Mouse (Mus musculus): Measurements from ENCODE around the gene Mgrn1. TPM values are rescaled to one million over a fixed set of nuclear protein-coding genes. Genes with fewer than 3 reads are reported as not detected.
A peak's percentile ranks its signal among the peaks of the same experiment; 100 is the strongest.

The Mgrn1 gene
- polyA plus RNA-seq, 1 experiment: 75.4 TPM

- TF ChIP-seq CTCF (IDR thresholded peaks at IDR 0.05; ENCODE audit: low read depth, low read length) (no peak), POLR2A (IDR thresholded peaks at IDR 0.05; ENCODE audit: borderline replicate concordance, low read depth, low read length) (no peak)
- no peak overlapping the region for H3K27ac ChIP-seq (ENCODE audit: insufficient read depth, low read depth, low read length)
- H3K4me1 ChIP-seq (ENCODE audit: control insufficient read depth, insufficient read depth, low read length): peaks cover 56% of the 10 kb centered on the region
Observed at GRCm38 (mm10) chr16:4892171-4892570, 6.1 kb downstream of the Mgrn1 start.

GRCm38 (mm10) chr16:4894201-4894908, 8.3 kb downstream of the Mgrn1 start:
- Histone ChIP-seq H3K27ac (ENCODE audit: insufficient read depth, low read depth, low read length) (peak overlapping the region; percentile 87), H3K4me3 (ENCODE audit: insufficient read depth, low read length) (no peak overlapping the region), H3K4me1 (ENCODE audit: control insufficient read depth, insufficient read depth, low read length) (peaks cover 51% of the 10 kb centered on the region)
- TF ChIP-seq CTCF (IDR thresholded peaks at IDR 0.05; ENCODE audit: low read depth, low read length) (no peak), POLR2A (IDR thresholded peaks at IDR 0.05; ENCODE audit: borderline replicate concordance, low read depth, low read length) (no peak)

More at GRCm38 (mm10) chr16:4892171-4892570, 6.1 kb downstream of the Mgrn1 start:
- no peak overlapping the region for H3K4me3 ChIP-seq (ENCODE audit: insufficient read depth, low read length)

- no peak overlapping the region for H3K4me3 ChIP-seq (ENCODE audit: insufficient read depth, low read length)
- no peak for TF ChIP-seq POLR2A (IDR thresholded peaks at IDR 0.05; ENCODE audit: borderline replicate concordance, low read depth, low read length)
- TF ChIP-seq CTCF (IDR thresholded peaks at IDR 0.05; ENCODE audit: low read depth, low read length): no peak
- peaks cover 51% of the 10 kb centered on the region for H3K4me1 ChIP-seq (ENCODE audit: control insufficient read depth, insufficient read depth, low read length)
- H3K27ac ChIP-seq (ENCODE audit: insufficient read depth, low read depth, low read length): peak overlapping the region; percentile 16
Observed at GRCm38 (mm10) chr16:4896249-4897027, 10.4 kb downstream of the Mgrn1 start.

GRCm38 (mm10) chr16:4897146-4897730, 11.2 kb downstream of the Mgrn1 start:
- peaks cover 50% of the 10 kb centered on the region for H3K4me1 ChIP-seq (ENCODE audit: control insufficient read depth, insufficient read depth, low read length)
- TF ChIP-seq POLR2A (IDR thresholded peaks at IDR 0.05; ENCODE audit: borderline replicate concordance, low read depth, low read length) (no peak), CTCF (IDR thresholded peaks at IDR 0.05; ENCODE audit: low read depth, low read length) (0 out of 2 replicates have a peak, but pooled peaks have one; percentile 13)
- no peak overlapping the region for H3K4me3 ChIP-seq (ENCODE audit: insufficient read depth, low read length)
- H3K27ac ChIP-seq (ENCODE audit: insufficient read depth, low read depth, low read length): peak overlapping the region; percentile 10; the same call in 1 of the 2 replicates

- Histone ChIP-seq H3K4me3 (ENCODE audit: insufficient read depth, low read length) (no peak overlapping the region), H3K4me1 (ENCODE audit: control insufficient read depth, insufficient read depth, low read length) (peaks cover 47% of the 10 kb centered on the region), H3K27ac (ENCODE audit: insufficient read depth, low read depth, low read length) (no peak overlapping the region)
- TF ChIP-seq CTCF (IDR thresholded peaks at IDR 0.05; ENCODE audit: low read depth, low read length): no peak
- no peak for TF ChIP-seq POLR2A (IDR thresholded peaks at IDR 0.05; ENCODE audit: borderline replicate concordance, low read depth, low read length)
Observed at GRCm38 (mm10) chr16:4898881-4899280, 12.8 kb downstream of the Mgrn1 start.

- Histone ChIP-seq H3K27ac (ENCODE audit: insufficient read depth, low read depth, low read length) (no peak overlapping the region), H3K4me3 (ENCODE audit: insufficient read depth, low read length) (no peak overlapping the region), H3K4me1 (ENCODE audit: control insufficient read depth, insufficient read depth, low read length) (peaks cover 41% of the 10 kb centered on the region)
- no peak for TF ChIP-seq CTCF (IDR thresholded peaks at IDR 0.05; ENCODE audit: low read depth, low read length)
- no peak for TF ChIP-seq POLR2A (IDR thresholded peaks at IDR 0.05; ENCODE audit: borderline replicate concordance, low read depth, low read length)
Observed at GRCm38 (mm10) chr16:4899711-4900110, 13.7 kb downstream of the Mgrn1 start.

- H3K27ac ChIP-seq (ENCODE audit: insufficient read depth, low read depth, low read length): no peak overlapping the region
- TF ChIP-seq CTCF (IDR thresholded peaks at IDR 0.05; ENCODE audit: low read depth, low read length) (no peak), POLR2A (IDR thresholded peaks at IDR 0.05; ENCODE audit: borderline replicate concordance, low read depth, low read length) (no peak)
- H3K4me3 ChIP-seq (ENCODE audit: insufficient read depth, low read length): no peak overlapping the region
- peaks cover 40% of the 10 kb centered on the region for H3K4me1 ChIP-seq (ENCODE audit: control insufficient read depth, insufficient read depth, low read length)
Observed at GRCm38 (mm10) chr16:4901167-4901566, 15.1 kb downstream of the Mgrn1 start.

- peaks cover 39% of the 10 kb centered on the region for H3K4me1 ChIP-seq (ENCODE audit: control insufficient read depth, insufficient read depth, low read length)
- TF ChIP-seq POLR2A (IDR thresholded peaks at IDR 0.05; ENCODE audit: borderline replicate concordance, low read depth, low read length): no peak
- no peak for TF ChIP-seq CTCF (IDR thresholded peaks at IDR 0.05; ENCODE audit: low read depth, low read length)
- H3K4me3 ChIP-seq (ENCODE audit: insufficient read depth, low read length): no peak overlapping the region
Observed at GRCm38 (mm10) chr16:4902390-4902789, 16.3 kb downstream of the Mgrn1 start.

GRCm38 (mm10) chr16:4903491-4904102, 17.5 kb downstream of the Mgrn1 start:
- no peak overlapping the region for H3K27ac ChIP-seq (ENCODE audit: insufficient read depth, low read depth, low read length)
- H3K4me3 ChIP-seq (ENCODE audit: insufficient read depth, low read length): no peak overlapping the region
- no peak for TF ChIP-seq CTCF (IDR thresholded peaks at IDR 0.05; ENCODE audit: low read depth, low read length)
- TF ChIP-seq POLR2A (IDR thresholded peaks at IDR 0.05; ENCODE audit: borderline replicate concordance, low read depth, low read length): no peak
- H3K4me1 ChIP-seq (ENCODE audit: control insufficient read depth, insufficient read depth, low read length): peaks cover 44% of the 10 kb centered on the region

More at GRCm38 (mm10) chr16:4902390-4902789, 16.3 kb downstream of the Mgrn1 start:
- H3K27ac ChIP-seq (ENCODE audit: insufficient read depth, low read depth, low read length): no peak overlapping the region

All from bone marrow macrophage, adult 2 months (primary cell).